Comparison of ENCODE assay signal across 9 mouse cellular contexts in the genomic region with DNA sequence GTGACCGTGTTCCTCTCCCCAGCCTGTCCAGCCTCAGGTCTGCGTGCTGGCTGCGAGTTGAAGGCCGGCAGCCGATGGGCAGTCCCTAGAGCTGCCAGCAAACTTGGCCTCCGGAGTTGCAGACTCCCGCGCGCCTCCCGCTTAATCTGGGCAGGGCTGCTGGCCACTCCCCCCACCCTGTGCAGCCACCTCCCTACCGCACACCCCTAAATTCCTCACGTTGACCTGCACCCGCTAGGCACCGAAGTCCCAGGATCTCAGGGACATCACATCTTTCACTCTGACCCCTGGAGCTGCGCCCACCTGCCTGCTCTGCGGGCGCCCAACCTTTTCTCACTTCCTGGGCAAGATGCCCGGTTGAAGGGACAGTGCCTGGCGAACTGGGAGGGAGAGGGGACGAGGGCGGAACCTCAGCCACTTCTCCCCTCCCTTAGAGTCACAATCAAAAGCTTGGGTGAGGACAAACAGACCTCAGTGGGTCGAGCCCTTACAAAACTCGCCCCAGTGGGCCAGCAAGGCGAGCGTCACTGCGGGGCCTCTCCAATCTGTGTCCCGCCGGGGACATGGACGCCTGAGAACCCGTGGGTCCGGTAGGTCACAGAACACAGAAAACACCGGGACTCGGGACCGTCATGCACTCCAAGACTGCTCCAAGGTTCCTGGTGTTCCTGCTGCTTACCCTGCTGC. TPM values are rescaled to one million over a fixed set of nuclear protein-coding genes. Genes with fewer than 3 reads are reported as not detected.
DNase-seq lines count a peak whose midpoint lies in the region; ATAC-seq and TF ChIP-seq lines count a peak whose summit lies in the region.
"Had no signal": no experiment of that assay in that cellular context is flagged by ENCODE, and none has a peak within 500 bp of the region (broad histone marks: within the 10 kb centered on the region; RNA-seq: fewer than 3 reads in every experiment).

Gene Col4a4 (minus strand): TSS at position 137 of the 687 bp plus-strand sequence.
Gene Col4a3 (plus strand): TSS at position 209 of the 687 bp plus-strand sequence.

- H3K4me2 ChIP-seq in intestine, postnatal 0 days (replicated peaks; ENCODE audit: low read depth): peak within 1 kb of the TSS; percentile 60
- peak within 1 kb of the TSS; percentile 81 for H3K4me2 ChIP-seq in lung, embryonic 14.5 days

- H3K9me3 ChIP-seq in intestine, postnatal 0 days (ENCODE audit: control insufficient read depth): no peaks in the 10 kb centered on the region
- H3K9me3 ChIP-seq in lung, embryonic 14.5 days (ENCODE audit: low read depth, low read length): no peaks in the 10 kb centered on the region

- peaks cover 3% of the 10 kb centered on the region for H3K4me1 ChIP-seq in heart, adult 2 months (ENCODE audit: control insufficient read depth, insufficient read depth, low read length)
- H3K4me1 ChIP-seq in intestine, postnatal 0 days (replicated peaks; ENCODE audit: control insufficient read depth, insufficient read depth, low read length): no peaks in the 10 kb centered on the region; the same call in 1 of the 2 replicates
- no peaks in the 10 kb centered on the region for H3K4me1 ChIP-seq in lung, embryonic 14.5 days (ENCODE audit: insufficient read depth)

- no peaks in the 10 kb centered on the region for H3K36me3 ChIP-seq in heart, adult 2 months (ENCODE audit: control insufficient read depth, insufficient read depth, low read length)
- H3K36me3 ChIP-seq in intestine, postnatal 0 days (ENCODE audit: control insufficient read depth, insufficient read depth): no peaks in the 10 kb centered on the region
- H3K36me3 ChIP-seq in lung, embryonic 14.5 days (ENCODE audit: insufficient read depth): no peaks in the 10 kb centered on the region

- H3K4me3 ChIP-seq in layer of hippocampus, adult 2 months: peak within 1 kb of the TSS; percentile 44
- peak within 1 kb of the TSS; percentile 47 for H3K4me3 ChIP-seq in heart, adult 2 months
- H3K4me3 ChIP-seq in intestine, postnatal 0 days (ENCODE audit: low read depth, low read length): peak within 1 kb of the TSS; percentile 24
- peak within 1 kb of the TSS; percentile 40 for H3K4me3 ChIP-seq in lung, embryonic 14.5 days (ENCODE audit: low read depth, low read length)
- H3K4me3 ChIP-seq: erythroblast, embryonic 14.5 days had no signal

- intact Hi-C loops in heart, adult 2 months (cut with DNase I): no loop called here

- no peak within 1 kb of the TSS for H3K27ac ChIP-seq in layer of hippocampus, adult 2 months
- peak within 1 kb of the TSS; percentile 42 for H3K27ac ChIP-seq in heart, adult 2 months
- no peak within 1 kb of the TSS for H3K27ac ChIP-seq in intestine, postnatal 0 days (ENCODE audit: low read depth, low read length)
- no peak within 1 kb of the TSS for H3K27ac ChIP-seq in lung, embryonic 14.5 days (ENCODE audit: low read depth)

- WGBS in heart, adult 2 months: 3% methylated on average over 34 of the region's 34 CpGs
- 3% methylated on average over 34 of the region's 34 CpGs for WGBS in intestine, postnatal 0 days
- WGBS in lung, embryonic 14.5 days: 3% methylated on average over 34 of the region's 34 CpGs

- peak within 1 kb of the TSS; percentile 56 for H3K9ac ChIP-seq in heart, adult 2 months (ENCODE audit: low read depth, low read length)
- H3K9ac ChIP-seq in intestine, postnatal 0 days (ENCODE audit: low read depth, low read length): no peak within 1 kb of the TSS
- H3K9ac ChIP-seq in lung, embryonic 14.5 days: peak within 1 kb of the TSS; percentile 50

- no peak for ATAC-seq in intestine, postnatal 0 days
- peak; percentile 94; the same call in 1 of the 2 replicates for ATAC-seq in lung, embryonic 14.5 days (ENCODE audit: insufficient read depth)

- no peaks in the 10 kb centered on the region for H3K79me2 ChIP-seq in heart, adult 2 months (replicated peaks; ENCODE audit: control insufficient read depth, insufficient read depth, low read length)

- TF ChIP-seq CTCF in layer of hippocampus, adult 2 months (conservative IDR thresholded peaks at IDR 0.05): no peak
- no peak for TF ChIP-seq CTCF in heart, adult 2 months (IDR thresholded peaks at IDR 0.05)
- no peak for TF ChIP-seq CTCF in intestine, postnatal 0 days (IDR thresholded peaks at IDR 0.05; ENCODE audit: low read depth)
- TF ChIP-seq CTCF in lung, embryonic 14.5 days (IDR thresholded peaks at IDR 0.05; ENCODE audit: low read depth): no peak

- TF ChIP-seq EP300 in heart, adult 2 months (IDR thresholded peaks at IDR 0.05; ENCODE audit: insufficient read depth, low read depth, low read length): no peak

- TF ChIP-seq POLR2A in heart, adult 2 months (IDR thresholded peaks at IDR 0.05; ENCODE audit: insufficient read depth, low read depth, low read length): no peak

- H3K27me3 ChIP-seq in heart, adult 2 months (ENCODE audit: control insufficient read depth, insufficient read depth, low read length): no peaks in the 10 kb centered on the region
- H3K27me3 ChIP-seq in intestine, postnatal 0 days (replicated peaks; ENCODE audit: control insufficient read depth, insufficient read depth, low read length): peaks cover 7% of the 10 kb centered on the region; the same call in 1 of the 2 replicates
- 0 out of 2 replicates have a peak, but pooled peaks cover 9% of the 10 kb centered on the region for H3K27me3 ChIP-seq in lung, embryonic 14.5 days (ENCODE audit: insufficient read depth, low read length)

- DNase-seq in layer of hippocampus, adult 2 months (ENCODE audit: low spot score in 2 of 2): no peak
- DNase-seq in layer of hippocampus, postnatal 36 days: no peak
- DNase-seq in embryo, embryonic 10 days (ENCODE audit: low spot score): peak; percentile 24
- DNase-seq in heart, adult 2 months: peak; percentile 75
- DNase-seq in lung, embryonic 14.5 days: peak; percentile 48
- peak; percentile 23 for DNase-seq in ovary, postnatal 10 days (ENCODE audit: low spot score)
- DNase-seq in layer of hippocampus, postnatal 25 days (ENCODE audit: extremely low spot score in 1 of 2, low spot score in 1 of 2): no peak

RNA-seq across cellular contexts. Expression of gene Col4a4, which starts in this region (rescaled TPM):
- under 1 TPM; 0.61 to 1.00 TPM for total RNA-seq in layer of hippocampus, adult 2 months (2021)
- under 1 TPM; 0.68 to 0.95 TPM for total RNA-seq in layer of hippocampus, postnatal 36 days (2021)
- total RNA-seq in heart, adult 2 months (2021): 1 to 10 TPM; 3.7 to 5.0 TPM
- 2.2 and 3.1 TPM in 2 replicates for polyA plus RNA-seq in heart, adult 2 months (2012; rRNA removed)
- 0.10 and 0.16 TPM in 2 replicates for polyA plus RNA-seq in intestine, postnatal 0 days (2015; fragmentation: Nextera tagmentation; extraction: Ambion mirVana)
- polyA plus RNA-seq in lung, embryonic 14.5 days (2014; fragmentation: Nextera tagmentation; extraction: Ambion mirVana): 8.0 and 8.4 TPM in 2 replicates
- total RNA-seq in layer of hippocampus, postnatal 25 days (2021): under 1 TPM; 0.42 to 0.96 TPM
- polyA plus RNA-seq: erythroblast, embryonic 14.5 days had no signal

RNA-seq across cellular contexts. Expression of gene Col4a3, which starts in this region (rescaled TPM):
- total RNA-seq in layer of hippocampus, adult 2 months (2021): under 1 TPM; 0.32 to 0.46 TPM
- total RNA-seq in layer of hippocampus, postnatal 36 days (2021): 1 to 10 TPM in 1 of 2 experiments, under 1 TPM in 1; 0.42 to 1.5 TPM
- total RNA-seq in heart, adult 2 months (2021): 1 to 10 TPM; 1.3 to 1.8 TPM
- polyA plus RNA-seq in heart, adult 2 months (2012; rRNA removed): 3.3 TPM in 2 replicates
- polyA plus RNA-seq in intestine, postnatal 0 days (2015; fragmentation: Nextera tagmentation; extraction: Ambion mirVana): 0.41 and 0.42 TPM in 2 replicates
- polyA plus RNA-seq in lung, embryonic 14.5 days (2014; fragmentation: Nextera tagmentation; extraction: Ambion mirVana): 3.8 and 4.5 TPM in 2 replicates
- under 1 TPM; 0.34 to 0.59 TPM for total RNA-seq in layer of hippocampus, postnatal 25 days (2021)

Comparison
In these comparisons a context has a peak if more than half of its experiments do, and no peak if none do; other contexts are left out.
1. DNase-seq: peak in embryo, embryonic 10 days (single experiment), heart, adult 2 months (2 of 2), lung, embryonic 14.5 days (single experiment) and ovary, postnatal 10 days (single experiment); none in layer of hippocampus, adult 2 months (0 of 2), layer of hippocampus, postnatal 36 days (0 of 2) and layer of hippocampus, postnatal 25 days (0 of 2).
2. Peak in every context shown above with its lines, with median percentiles within 50 percentile points of each other: H3K4me3 ChIP-seq.